Mouse (Mus musculus): ENCODE results near the gene Ccdc194. TPM values are rescaled to one million over a fixed set of nuclear protein-coding genes. Genes with fewer than 3 reads are reported as not detected.

Gene Ccdc194
- total RNA-seq, 2 experiments from 2014 or later = not detected

DNA sequence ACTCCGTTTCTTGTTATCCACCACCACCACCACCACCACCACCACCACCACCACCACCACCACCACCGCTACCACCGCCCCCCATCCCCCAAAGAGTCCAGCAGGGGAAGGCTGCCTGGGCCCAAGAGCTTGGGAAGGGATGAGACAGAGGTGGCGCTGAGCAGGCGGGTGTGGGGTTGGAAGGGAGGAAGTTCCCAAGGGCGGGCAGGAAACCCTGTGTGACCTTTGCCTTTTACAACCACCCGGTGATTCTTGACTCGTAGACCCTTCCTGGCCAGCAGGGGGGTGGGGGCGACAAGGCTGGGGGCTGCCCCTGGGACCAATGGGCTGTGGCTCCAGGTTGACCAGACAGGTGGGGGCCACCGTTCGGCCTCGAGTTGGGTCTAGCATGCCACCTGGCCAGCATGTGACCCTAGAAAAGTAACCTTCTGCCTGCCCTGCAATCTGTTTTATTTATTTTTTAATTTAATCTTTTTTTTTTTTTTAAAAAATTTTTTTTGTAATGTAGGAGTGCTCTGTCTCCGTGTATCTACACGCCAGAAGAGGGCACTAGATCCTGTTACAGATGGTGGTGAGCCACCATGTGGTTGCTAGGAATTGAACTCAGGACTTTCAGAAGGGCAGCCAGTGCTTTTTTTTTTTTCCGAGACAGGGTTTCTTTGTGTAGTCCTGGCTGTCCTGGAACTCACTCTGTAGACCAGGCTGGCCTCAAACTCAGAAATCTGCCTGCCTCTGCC lies 12.3 kb downstream of the Ccdc194 start:
- DNase-seq (ENCODE audit: low spot score in 2 of 2) = no peak

- DNase-seq (ENCODE audit: low spot score in 2 of 2) = no peak
Observed at GRCm38 (mm10) chr8:71511644-71512043, 13.9 kb downstream of the Ccdc194 start, which contains the start of gene Plvap. TSS of gene Plvap (minus strand) at chr8:71511752.

GRCm38 (mm10) chr8:71509316-71509715 lies 16.2 kb downstream of the Ccdc194 start:
- DNase-seq (ENCODE audit: low spot score in 2 of 2) = no peak

- peak; percentile 71 to 90 for DNase-seq (ENCODE audit: low spot score in 2 of 2)
Observed at GRCm38 (mm10) chr8:71507589-71508104, 17.9 kb downstream of the Ccdc194 start.

GRCm38 (mm10) chr8:71505979-71506378 lies 19.5 kb downstream of the Ccdc194 start:
- no peak for DNase-seq (ENCODE audit: low spot score in 2 of 2)

DNA sequence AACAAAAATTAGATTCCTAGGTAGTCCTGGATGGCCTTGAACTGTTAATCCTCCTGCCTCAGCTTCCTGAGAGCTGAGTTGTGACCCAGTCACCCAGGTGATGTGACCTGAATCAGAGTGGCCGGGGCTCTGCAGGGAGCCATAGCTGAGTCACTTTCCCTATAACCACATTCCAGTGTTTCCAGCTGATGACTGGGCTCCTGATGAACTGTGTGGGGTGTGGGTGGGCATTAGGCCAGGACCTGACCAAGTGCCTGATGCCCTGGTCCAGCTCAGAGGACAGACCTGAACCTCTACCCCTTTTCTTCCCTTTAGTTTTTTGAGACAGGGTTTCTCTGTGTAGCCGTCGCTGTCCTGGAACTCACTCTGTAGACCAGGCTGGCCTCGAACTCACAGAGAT lies 20.2 kb downstream of the Ccdc194 start:
- DNase-seq (ENCODE audit: low spot score in 2 of 2) = no peak

GRCm38 (mm10) chr8:71504349-71504748 lies 21.2 kb downstream of the Ccdc194 start:
- DNase-seq (ENCODE audit: low spot score in 2 of 2) = no peak

- DNase-seq (ENCODE audit: low spot score in 2 of 2) = no peak
Observed at GRCm38 (mm10) chr8:71498816-71499690, 26.5 kb downstream of the Ccdc194 start.

- no peak for DNase-seq (ENCODE audit: low spot score in 2 of 2)
Observed at GRCm38 (mm10) chr8:71497881-71498501, 27.5 kb downstream of the Ccdc194 start.

DNA sequence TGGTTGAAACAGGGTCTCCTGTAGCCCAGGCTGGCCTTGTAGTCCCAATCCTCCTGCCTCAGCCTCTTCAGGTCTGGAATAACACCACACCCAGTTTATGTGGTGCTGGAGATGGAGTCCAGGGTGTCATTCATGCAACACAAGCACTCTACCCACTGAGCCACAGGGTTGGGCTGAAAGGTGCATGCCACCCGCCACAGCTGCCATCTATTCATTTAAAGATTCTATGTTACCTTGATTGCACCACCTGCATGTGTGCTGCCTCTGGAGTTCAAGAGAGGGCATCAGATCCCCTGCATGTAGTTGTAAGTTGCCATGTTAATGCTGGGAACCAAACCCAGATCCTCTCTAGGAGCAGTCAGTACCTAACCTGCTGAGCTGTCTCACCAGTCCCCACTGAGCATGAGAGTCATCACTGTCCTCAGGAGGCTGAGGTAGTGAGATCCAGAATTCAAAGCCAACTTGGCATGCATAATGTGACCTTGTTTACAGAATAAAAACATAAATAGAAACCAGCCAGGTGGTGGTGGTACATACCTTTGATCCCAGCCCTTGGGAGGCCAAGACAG lies 28.4 kb downstream of the Ccdc194 start:
- DNase-seq (ENCODE audit: low spot score in 2 of 2) = no peak

GRCm38 (mm10) chr8:71496481-71496880 lies 29.0 kb downstream of the Ccdc194 start:
- no peak for DNase-seq (ENCODE audit: low spot score in 2 of 2)

DNA sequence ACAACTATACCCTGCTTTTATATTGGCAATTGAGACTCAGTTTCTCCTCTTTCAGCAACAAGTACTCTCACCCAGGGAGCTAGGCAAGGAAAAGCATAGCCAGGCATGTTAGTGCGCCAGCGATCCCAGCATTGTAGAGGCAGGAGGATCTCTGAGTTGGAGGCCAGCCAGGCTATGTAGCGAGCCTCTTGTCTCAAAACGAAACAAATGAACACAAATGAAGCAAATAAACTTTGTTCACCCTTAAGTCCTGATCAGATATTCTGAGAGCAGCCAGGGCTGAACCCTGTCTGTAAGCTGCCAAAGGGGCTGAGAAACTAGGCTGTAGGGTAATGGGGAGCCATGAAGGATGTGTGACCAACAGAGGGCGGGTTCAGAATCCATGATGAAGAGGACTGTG lies 29.7 kb downstream of the Ccdc194 start:
- no peak for DNase-seq (ENCODE audit: low spot score in 2 of 2)

GRCm38 (mm10) chr8:71495039-71495438 lies 30.5 kb downstream of the Ccdc194 start:
- DNase-seq (ENCODE audit: low spot score in 2 of 2) = peak in 1 of 2 experiments; percentile 83

GRCm38 (mm10) chr8:71488454-71488853 lies 37.1 kb downstream of the Ccdc194 start:
- DNase-seq (ENCODE audit: low spot score in 2 of 2) = peak; percentile 85 to 92

DNA sequence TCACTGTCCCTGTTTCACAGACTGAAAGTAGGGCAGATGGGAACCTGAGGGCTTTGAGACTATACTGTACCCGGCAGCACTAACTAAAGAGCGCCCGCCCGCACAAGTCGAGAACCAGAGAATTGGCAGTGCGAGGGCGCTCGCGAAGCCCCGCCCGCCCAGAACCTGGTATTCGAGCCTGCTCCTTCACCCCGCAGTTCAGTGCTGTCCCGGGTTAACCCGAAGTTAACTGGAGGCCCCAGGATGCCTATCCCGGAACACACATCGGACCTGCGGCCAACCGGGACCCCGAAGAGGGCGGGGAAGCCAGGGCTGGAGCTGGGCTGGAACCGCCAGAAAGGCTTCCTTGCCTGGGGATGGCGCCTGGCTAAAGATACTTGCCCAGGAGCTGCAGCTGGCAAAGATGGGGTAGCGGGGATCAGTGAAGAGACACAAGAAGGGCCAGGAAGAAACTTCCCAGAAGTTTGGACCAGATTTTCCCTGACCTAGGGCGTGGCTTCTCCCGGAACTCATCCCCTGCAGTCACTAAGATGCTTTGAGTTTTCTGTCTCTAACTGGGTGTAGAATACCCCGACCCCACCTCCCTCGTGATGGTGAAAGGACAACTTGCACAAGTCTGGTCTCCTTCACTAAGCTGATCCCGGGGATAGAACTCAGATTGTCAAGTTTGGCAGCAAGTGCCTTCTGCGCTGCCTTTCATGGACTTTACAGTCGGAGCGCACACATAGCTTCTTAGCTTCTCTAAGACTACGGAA lies 37.6 kb downstream of the Ccdc194 start, which contains the start of gene Gtpbp3:
Gene Gtpbp3 (plus strand): TSS at position 413 of the 755 bp plus-strand sequence.
- DNase-seq (ENCODE audit: low spot score in 2 of 2) = peak; percentile 67 to 86

DNA sequence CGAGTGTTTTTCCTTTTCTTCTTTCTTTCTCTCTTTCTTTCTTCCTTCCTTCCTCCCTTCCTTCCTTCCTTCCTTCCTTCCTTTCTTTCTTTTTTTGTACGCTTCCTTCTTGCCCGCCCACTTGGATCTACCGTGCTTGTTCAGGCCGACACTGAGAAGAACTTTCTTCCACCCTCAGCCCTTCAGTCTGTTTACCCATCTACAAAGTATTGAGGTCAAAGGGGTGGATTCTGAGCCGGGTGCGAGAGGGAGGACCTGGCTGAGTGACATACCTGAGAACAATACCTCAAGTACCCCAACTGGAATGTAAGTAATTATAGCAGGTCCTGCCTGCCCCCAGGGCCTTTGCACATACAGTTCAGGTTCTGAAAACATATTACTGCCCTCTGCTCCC lies 39.4 kb downstream of the Ccdc194 start:
- no peak for DNase-seq (ENCODE audit: low spot score in 2 of 2)

GRCm38 (mm10) chr8:71485142-71486135 lies 40.1 kb downstream of the Ccdc194 start, which contains the start of gene Ano8:
TSS of gene Ano8 (minus strand) at chr8:71485963.
- peak; percentile 83 to 89 for DNase-seq (ENCODE audit: low spot score in 2 of 2)

- no peak for DNase-seq (ENCODE audit: low spot score in 2 of 2)
Observed at GRCm38 (mm10) chr8:71484736-71485135, 40.8 kb downstream of the Ccdc194 start.

DNA sequence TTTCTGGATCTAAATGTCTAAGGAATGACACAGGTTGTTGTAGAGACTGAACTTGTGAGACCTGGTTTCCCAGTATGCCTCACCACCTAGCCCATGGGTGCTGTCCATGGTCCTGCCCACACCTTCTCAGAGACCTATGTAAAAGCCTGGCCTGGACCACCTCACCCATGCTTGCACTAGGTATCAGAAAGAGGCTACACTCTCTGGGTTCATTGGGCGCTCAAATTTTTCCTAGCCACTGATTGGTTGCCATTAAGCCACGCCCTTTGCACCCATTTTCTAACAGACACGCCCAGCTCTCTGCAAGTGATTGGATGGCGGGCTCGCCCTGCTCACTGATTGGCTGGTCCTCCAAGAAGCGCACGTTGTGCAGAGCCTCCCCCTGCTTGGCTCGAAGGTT lies 41.6 kb downstream of the Ccdc194 start:
- DNase-seq (ENCODE audit: low spot score in 2 of 2) = no peak

All from layer of hippocampus, adult 18-20 months (tissue).